Mouse (Mus musculus) neural tube, embryonic 11.5 days (tissue): ENCODE data around the gene Sh3bgr. TPM values are rescaled to one million over a fixed set of nuclear protein-coding genes. Genes with fewer than 3 reads are reported as not detected.

ENCODE experiments used
- ATAC-seq: fragments of 200-750 bp; cut with Nextera tagmentation; 2 replicates; pipeline ENCODE4 v1.8.0; 2017; ENCODE audit warnings: moderate number of reproducible peaks, mild to moderate bottlenecking, moderate TSS enrichment, moderate library complexity; ENCODE audit not compliant: insufficient read depth, low FRiP score, low TSS enrichment
- DNase-seq: peaks from one replicate; pipeline ENCODE4 v3.0.0-alpha.2; 2015; ENCODE audit warnings: low spot score
- H3K27ac ChIP-seq: fragments of 300-500 bp; sonication (generic); 2 replicates; pipeline ENCODE4 v1.5.1; 2014; ENCODE audit warnings: low read depth, mild to moderate bottlenecking, low read length
- H3K27me3 ChIP-seq: fragments of 300-500 bp; sonication (generic); 2 replicates; pipeline ENCODE4 v1.6.1; 2014; ENCODE audit warnings: mild to moderate bottlenecking, low read length, mixed read lengths; ENCODE audit not compliant: control insufficient read depth, insufficient read depth
- H3K36me3 ChIP-seq: fragments of 300-500 bp; sonication (generic); 2 replicates; pipeline ENCODE4 v1.6.1; 2014; ENCODE audit warnings: mild to moderate bottlenecking, low read length, moderate library complexity, mixed read lengths; ENCODE audit not compliant: control insufficient read depth, insufficient read depth
- H3K4me1 ChIP-seq: fragments of 300-500 bp; sonication (generic); 2 replicates; pipeline ENCODE4 v1.6.1; 2014; ENCODE audit warnings: low read length, mixed read lengths; ENCODE audit not compliant: control insufficient read depth, insufficient read depth
- H3K4me2 ChIP-seq: fragments of 300-500 bp; sonication (generic); 2 replicates; pipeline ENCODE4 v1.6.1; 2014; ENCODE audit warnings: low read depth, mild to moderate bottlenecking, moderate library complexity
- H3K4me3 ChIP-seq: fragments of 300-500 bp; sonication (generic); 2 replicates; pipeline ENCODE4 v1.5.1; 2014; ENCODE audit warnings: low read depth, low read length
- H3K9ac ChIP-seq: fragments of 300-500 bp; sonication (generic); 2 replicates; pipeline ENCODE4 v1.6.1; 2014; ENCODE audit warnings: mild to moderate bottlenecking, low read length
- H3K9me3 ChIP-seq: fragments of 300-500 bp; sonication (generic); 2 replicates; pipeline ENCODE4 v1.6.1; 2016; ENCODE audit warnings: low read length; ENCODE audit not compliant: control insufficient read depth
- WGBS: fragments of 180-500 bp; shearing (Covaris S2); extraction: QIAGEN DNeasy Blood & Tissue Kit; methylation state at CpG from one replicate; pipeline ENCODE4 v1.1.7; 2014; 5-methylcytosine and 5-hydroxymethylcytosine counted together
- polyA plus RNA-seq: library from polyadenylated mRNA; unstranded; fragments of >200 nt; fragmentation: Nextera tagmentation; extraction: Ambion mirVana; gene quantifications from 2 replicates; pipeline ENCODE4 v1.2.1, GENCODE M21; 2014

Gene Sh3bgr
- polyA plus RNA-seq, 1 experiment from 2014 or later: 4.4 TPM

- H3K9ac ChIP-seq: no peak overlapping the region
- DNase-seq (no peak), ATAC-seq (no peak)
- H3K27ac ChIP-seq: no peak overlapping the region
- 76% methylated on average over 1 of the region's 1 CpGs for WGBS
- no peaks in the 10 kb centered on the region for H3K9me3 ChIP-seq
- H3K36me3 ChIP-seq: no peaks in the 10 kb centered on the region
- no peak overlapping the region for H3K4me2 ChIP-seq
- H3K27me3 ChIP-seq: no peaks in the 10 kb centered on the region
- H3K4me1 ChIP-seq: no peaks in the 10 kb centered on the region
- H3K4me3 ChIP-seq: no peak overlapping the region
Observed at GRCm38 (mm10) chr16:96222452-96222851, 22.2 kb downstream of the Sh3bgr start.

GRCm38 (mm10) chr16:96228438-96228837 is 28.2 kb downstream of the Sh3bgr start:
- H3K9ac ChIP-seq: no peak overlapping the region
- H3K27me3 ChIP-seq: no peaks in the 10 kb centered on the region
- no peaks in the 10 kb centered on the region for H3K36me3 ChIP-seq
- no peaks in the 10 kb centered on the region for H3K9me3 ChIP-seq
- no peak overlapping the region for H3K27ac ChIP-seq
- H3K4me2 ChIP-seq: no peak overlapping the region
- no peaks in the 10 kb centered on the region for H3K4me1 ChIP-seq
- 83% methylated on average over 13 of the region's 13 CpGs for WGBS
- ATAC-seq (no peak), DNase-seq (no peak)
- no peak overlapping the region for H3K4me3 ChIP-seq

GRCm38 (mm10) chr16:96229044-96229555 is 28.9 kb downstream of the Sh3bgr start:
- Histone ChIP-seq H3K27me3 (no peaks in the 10 kb centered on the region), H3K4me3 (no peak overlapping the region), H3K36me3 (no peaks in the 10 kb centered on the region), H3K27ac (no peak overlapping the region), H3K4me2 (no peak overlapping the region), H3K4me1 (no peaks in the 10 kb centered on the region), H3K9me3 (no peaks in the 10 kb centered on the region), H3K9ac (no peak overlapping the region)
- ATAC-seq (no peak), DNase-seq (no peak)
- WGBS: 58% methylated on average over 8 of the region's 8 CpGs

GRCm38 (mm10) chr16:96230411-96230810 is 30.2 kb downstream of the Sh3bgr start:
- ATAC-seq (peak; percentile 80), DNase-seq (peak; percentile 82)
- no peaks in the 10 kb centered on the region for H3K9me3 ChIP-seq
- 0 out of 2 replicates have a peak, but pooled peaks cover 2% of the 10 kb centered on the region for H3K4me1 ChIP-seq
- H3K4me3 ChIP-seq: no peak overlapping the region
- no peaks in the 10 kb centered on the region for H3K27me3 ChIP-seq
- WGBS: 33% methylated on average over 11 of the region's 11 CpGs
- H3K9ac ChIP-seq: no peak overlapping the region
- no peak overlapping the region for H3K4me2 ChIP-seq
- no peak overlapping the region for H3K27ac ChIP-seq
- H3K36me3 ChIP-seq: no peaks in the 10 kb centered on the region

- DNase-seq: no peak
- H3K27ac ChIP-seq: no peak overlapping the region
- H3K4me2 ChIP-seq: no peak overlapping the region
- H3K27me3 ChIP-seq: no peaks in the 10 kb centered on the region
- H3K36me3 ChIP-seq: no peaks in the 10 kb centered on the region
- 0 out of 2 replicates have a peak, but pooled peaks cover 3% of the 10 kb centered on the region for H3K4me1 ChIP-seq
- no peak for ATAC-seq
- WGBS: 97% methylated on average over 4 of the region's 4 CpGs
- H3K9me3 ChIP-seq: no peaks in the 10 kb centered on the region
- H3K9ac ChIP-seq: no peak overlapping the region
- H3K4me3 ChIP-seq: no peak overlapping the region
Observed at GRCm38 (mm10) chr16:96231251-96231650, 31.0 kb downstream of the Sh3bgr start.

DNA sequence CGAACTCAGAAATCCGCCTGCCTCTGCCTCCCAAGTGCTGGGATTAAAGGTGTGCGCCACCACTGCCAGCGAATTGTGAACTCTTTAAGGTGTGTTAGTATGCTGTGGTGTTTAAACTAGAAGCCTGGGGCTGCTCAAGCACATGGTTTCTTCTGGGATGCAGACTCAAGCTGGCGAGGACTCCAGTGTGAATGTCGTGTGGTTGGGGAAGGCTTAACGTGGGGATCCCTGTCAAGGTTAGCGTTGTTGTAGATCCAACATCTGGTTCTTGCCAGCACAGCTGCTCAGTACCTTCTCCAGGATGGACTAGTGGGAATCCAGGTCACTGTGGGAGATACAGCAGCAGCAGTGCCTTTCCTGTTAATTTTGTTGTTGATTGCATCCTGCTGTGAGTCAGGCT is 31.7 kb downstream of the Sh3bgr start:
- H3K9ac ChIP-seq: no peak overlapping the region
- no peak overlapping the region for H3K4me2 ChIP-seq
- H3K36me3 ChIP-seq: no peaks in the 10 kb centered on the region
- no peaks in the 10 kb centered on the region for H3K9me3 ChIP-seq
- no peak overlapping the region for H3K4me3 ChIP-seq
- 0 out of 2 replicates have a peak, but pooled peaks cover 3% of the 10 kb centered on the region for H3K4me1 ChIP-seq
- no peak for ATAC-seq
- H3K27ac ChIP-seq: no peak overlapping the region
- WGBS: 85% methylated on average over 7 of the region's 8 CpGs
- DNase-seq: no peak
- no peaks in the 10 kb centered on the region for H3K27me3 ChIP-seq

GRCm38 (mm10) chr16:96233996-96234395 is 33.7 kb downstream of the Sh3bgr start:
- ATAC-seq: no peak

GRCm38 (mm10) chr16:96235366-96235970 is 35.2 kb downstream of the Sh3bgr start, which contains the start of gene B3galt5:
Gene B3galt5, plus strand, starts transcription at chr16:96235801.
- no peak within 1 kb of the TSS for H3K4me2 ChIP-seq
- no peak within 1 kb of the TSS; the same call in 1 of the 2 replicates for H3K9ac ChIP-seq
- H3K27me3 ChIP-seq: no peaks in the 10 kb centered on the region
- no peaks in the 10 kb centered on the region for H3K36me3 ChIP-seq
- WGBS: 74% methylated on average over 17 of the region's 17 CpGs
- no peak for DNase-seq
- ATAC-seq: no peak
- H3K4me1 ChIP-seq: 0 out of 2 replicates have a peak, but pooled peaks cover 3% of the 10 kb centered on the region
- no peak within 1 kb of the TSS for H3K4me3 ChIP-seq
- H3K9me3 ChIP-seq: no peaks in the 10 kb centered on the region
- no peak within 1 kb of the TSS for H3K27ac ChIP-seq

More at GRCm38 (mm10) chr16:96233996-96234395, 33.7 kb downstream of the Sh3bgr start:
- 87% methylated on average over 8 of the region's 8 CpGs for WGBS
- H3K27ac ChIP-seq: no peak overlapping the region
- no peak overlapping the region for H3K9ac ChIP-seq
- H3K4me1 ChIP-seq: 0 out of 2 replicates have a peak, but pooled peaks cover 3% of the 10 kb centered on the region
- no peaks in the 10 kb centered on the region for H3K36me3 ChIP-seq
- no peaks in the 10 kb centered on the region for H3K9me3 ChIP-seq
- no peaks in the 10 kb centered on the region for H3K27me3 ChIP-seq
- no peak for DNase-seq
- H3K4me2 ChIP-seq: no peak overlapping the region
- H3K4me3 ChIP-seq: no peak overlapping the region

DNA sequence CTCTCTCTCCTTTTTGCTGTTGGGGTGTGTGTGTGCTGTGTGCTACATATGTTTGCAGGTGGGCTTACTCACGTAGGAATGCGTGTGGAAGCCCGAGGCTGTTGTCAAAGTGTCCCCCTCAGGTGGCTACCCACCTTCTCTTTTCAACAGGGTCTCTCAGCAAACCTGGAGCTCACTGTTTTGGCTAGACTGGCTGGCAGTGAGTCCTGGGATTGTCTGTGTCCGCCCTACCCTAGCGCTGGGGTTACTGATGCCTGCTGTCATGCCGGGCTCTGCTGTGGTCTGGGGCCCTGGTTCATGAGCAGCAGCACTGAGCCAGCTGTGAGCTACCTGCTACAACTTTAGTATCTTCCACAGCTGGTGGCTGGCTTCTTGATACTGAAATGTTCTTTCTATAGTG is 44.2 kb downstream of the Sh3bgr start:
- H3K36me3 ChIP-seq: no peaks in the 10 kb centered on the region
- H3K4me2 ChIP-seq: no peak overlapping the region
- no peak for DNase-seq
- 87% methylated on average over 6 of the region's 6 CpGs for WGBS
- H3K9ac ChIP-seq: no peak overlapping the region
- ATAC-seq: no peak
- H3K4me3 ChIP-seq: no peak overlapping the region
- no peak overlapping the region for H3K27ac ChIP-seq
- no peaks in the 10 kb centered on the region for H3K4me1 ChIP-seq
- H3K27me3 ChIP-seq: no peaks in the 10 kb centered on the region
- H3K9me3 ChIP-seq: no peaks in the 10 kb centered on the region
